Mouse (Mus musculus) neural tube, embryonic 15.5 days (tissue): Measurements from ENCODE around the gene Parva. TPM values are rescaled to one million over a fixed set of nuclear protein-coding genes. Genes with fewer than 3 reads are reported as not detected.
A peak's percentile ranks its signal among the peaks of the same experiment; 100 is the strongest.

Experiments
- ATAC-seq: fragments of 200-750 bp; cut with Nextera tagmentation; 2 replicates; pipeline ENCODE4 v1.8.0; 2017; ENCODE audit warnings: mild to moderate bottlenecking, moderate TSS enrichment, moderate library complexity; ENCODE audit not compliant: low FRiP score
- H3K27ac ChIP-seq: fragments of 300-500 bp; sonication (generic); replicated peaks from 2 replicates; pipeline ENCODE4 v1.5.1; 2015; ENCODE audit warnings: mild to moderate bottlenecking, inconsistent platforms
- H3K27me3 ChIP-seq: fragments of 300-500 bp; sonication (generic); replicated peaks from 2 replicates; pipeline ENCODE4 v1.6.1; 2015; ENCODE audit warnings: inconsistent platforms
- H3K36me3 ChIP-seq: fragments of 300-500 bp; sonication (generic); 2 replicates; pipeline ENCODE4 v1.6.1; 2015; ENCODE audit warnings: inconsistent platforms
- H3K4me1 ChIP-seq: fragments of 300-500 bp; sonication (generic); 2 replicates; pipeline ENCODE4 v1.6.1; 2015; ENCODE audit warnings: inconsistent platforms
- H3K4me2 ChIP-seq: fragments of 300-500 bp; sonication (generic); 2 replicates; pipeline ENCODE4 v1.6.1; 2015; ENCODE audit warnings: inconsistent platforms, mild to moderate bottlenecking, moderate library complexity
- H3K4me3 ChIP-seq: fragments of 300-500 bp; sonication (generic); replicated peaks from 2 replicates; pipeline ENCODE4 v1.5.1; 2015; ENCODE audit warnings: mild to moderate bottlenecking, inconsistent platforms
- H3K9ac ChIP-seq: fragments of 300-500 bp; sonication (generic); replicated peaks from 2 replicates; pipeline ENCODE4 v1.6.1; 2015; ENCODE audit warnings: mild to moderate bottlenecking, inconsistent platforms
- H3K9me3 ChIP-seq: fragments of 300-500 bp; sonication (generic); replicated peaks from 2 replicates; pipeline ENCODE4 v1.6.1; 2016; ENCODE audit warnings: inconsistent platforms
- WGBS: fragments of 180-500 bp; shearing (Covaris S2); methylation state at CpG from one replicate; pipeline ENCODE4 v1.1.7; 2015; ENCODE audit warnings: mixed read lengths; 5-methylcytosine and 5-hydroxymethylcytosine counted together
- polyA plus RNA-seq: library from polyadenylated mRNA; unstranded; fragments of >200 nt; fragmentation: Nextera tagmentation; extraction: Ambion mirVana; gene quantifications from 2 replicates; pipeline ENCODE4 v1.2.1, GENCODE M21; 2015

The Parva gene
- 23.7 and 33.5 TPM in 2 replicates for polyA plus RNA-seq

DNA sequence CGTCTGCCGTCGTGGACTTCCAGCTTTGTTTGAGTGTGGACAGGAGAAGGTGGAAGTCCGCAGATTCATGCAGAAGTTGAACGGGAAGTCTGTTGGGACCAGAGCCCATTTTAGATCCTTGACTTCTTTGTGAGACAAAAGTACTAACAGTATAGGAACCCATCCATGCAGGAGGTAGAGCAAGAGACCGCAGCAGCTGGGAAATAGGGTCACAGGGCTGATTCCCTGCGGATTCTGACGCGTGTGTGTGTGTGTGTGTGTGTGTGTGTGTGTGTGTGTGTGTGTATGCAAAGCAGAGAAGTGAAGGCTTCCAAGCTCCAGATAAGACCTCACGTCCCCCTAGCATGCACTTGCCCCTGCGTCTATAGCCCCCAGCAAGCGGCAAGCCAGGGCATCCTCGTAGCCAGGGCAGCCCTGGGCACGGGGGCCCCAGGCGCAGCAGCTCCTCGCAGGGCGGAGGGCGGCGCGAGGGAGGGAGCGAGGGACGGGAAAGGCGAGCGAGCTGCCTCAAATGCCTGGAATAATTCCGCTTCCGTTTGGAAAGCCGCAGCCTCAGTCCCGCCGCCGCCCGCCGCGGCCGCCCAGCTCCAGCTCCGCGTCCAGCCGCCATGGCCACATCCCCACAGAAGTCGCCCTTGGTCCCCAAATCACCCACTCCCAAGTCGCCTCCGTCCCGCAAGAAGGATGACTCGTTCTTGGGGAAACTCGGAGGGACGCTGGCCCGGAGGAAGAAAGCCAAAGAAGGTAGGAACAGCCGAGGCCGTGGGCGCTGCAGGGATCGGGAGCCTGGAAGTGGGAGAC lies at the start of gene Parva:
Gene Parva (plus strand): TSS at position 149 of the 801 bp plus-strand sequence.
- Histone ChIP-seq H3K9me3 (0 out of 2 replicates have a peak, but pooled peaks cover 3% of the 10 kb centered on the region), H3K36me3 (no peaks in the 10 kb centered on the region), H3K27me3 (no peaks in the 10 kb centered on the region), H3K4me1 (peaks cover 18% of the 10 kb centered on the region; the same call in 1 of the 2 replicates), H3K4me2 (peak within 1 kb of the TSS; percentile 95), H3K27ac (peak within 1 kb of the TSS; percentile 82), H3K9ac (peak within 1 kb of the TSS; percentile 60), H3K4me3 (peak within 1 kb of the TSS; percentile 59)
- under 1% methylated on average over 48 of the region's 49 CpGs for WGBS
- ATAC-seq, result peak; percentile 87

DNA sequence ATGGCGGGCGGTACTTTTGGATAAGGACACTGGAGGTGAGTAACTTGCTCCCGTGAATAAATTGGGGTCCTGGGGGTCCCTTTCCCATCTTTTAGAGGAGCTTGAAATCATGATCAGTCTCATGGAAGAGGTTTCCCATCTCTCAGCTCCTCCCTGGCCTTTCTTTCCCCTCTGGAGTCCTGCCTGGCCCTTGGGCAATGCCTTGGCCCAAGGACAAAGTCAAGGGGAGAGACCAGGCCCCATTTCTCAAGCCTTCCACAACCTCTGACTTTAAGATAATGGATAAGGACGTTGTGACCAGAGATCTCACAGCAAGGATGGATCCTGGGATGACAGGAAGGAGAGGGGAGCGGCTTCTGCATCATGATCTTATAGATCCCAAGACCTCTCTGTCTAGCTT lies 49.2 kb upstream of the Parva start:
- Histone ChIP-seq H3K4me3 (no peak overlapping the region), H3K36me3 (no peaks in the 10 kb centered on the region), H3K27ac (no peak overlapping the region), H3K9me3 (no peaks in the 10 kb centered on the region), H3K4me2 (no peak overlapping the region), H3K4me1 (no peaks in the 10 kb centered on the region), H3K9ac (no peak overlapping the region), H3K27me3 (no peaks in the 10 kb centered on the region)
- WGBS, result 91% methylated on average over 5 of the region's 5 CpGs
- ATAC-seq, result no peak

DNA sequence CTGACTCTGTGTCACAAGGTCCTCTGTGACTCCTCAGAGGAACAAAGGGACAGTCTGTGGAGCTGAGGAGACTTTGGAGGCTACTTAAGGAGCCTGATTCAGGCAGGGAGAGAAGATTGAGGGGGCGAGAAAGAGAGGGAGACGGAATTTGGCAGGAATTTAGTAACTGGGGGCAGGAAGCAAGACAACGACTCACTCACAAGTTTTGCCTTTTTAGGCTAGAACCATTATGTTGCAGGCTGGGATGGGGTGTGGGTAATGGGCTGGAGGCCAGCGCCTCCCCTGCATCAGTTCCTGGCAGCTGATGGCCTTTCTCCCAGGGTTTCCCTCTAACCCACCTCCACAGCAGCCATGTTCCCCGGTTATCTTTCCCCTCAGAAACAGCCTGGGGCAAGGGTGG lies 48.8 kb upstream of the Parva start:
- no peaks in the 10 kb centered on the region for H3K9me3 ChIP-seq
- no peaks in the 10 kb centered on the region for H3K27me3 ChIP-seq
- H3K36me3 ChIP-seq, result no peaks in the 10 kb centered on the region
- H3K27ac ChIP-seq, result no peak overlapping the region
- no peaks in the 10 kb centered on the region for H3K4me1 ChIP-seq
- no peak overlapping the region for H3K4me2 ChIP-seq
- ATAC-seq, result no peak
- WGBS, result 68% methylated on average over 5 of the region's 5 CpGs
- H3K9ac ChIP-seq, result no peak overlapping the region
- H3K4me3 ChIP-seq, result no peak overlapping the region

- H3K36me3 ChIP-seq, result no peaks in the 10 kb centered on the region
- WGBS, result 77% methylated on average over 5 of the region's 5 CpGs
- no peak overlapping the region for H3K4me3 ChIP-seq
- H3K4me1 ChIP-seq, result peaks cover 26% of the 10 kb centered on the region
- no peak overlapping the region for H3K9ac ChIP-seq
- no peak for ATAC-seq
- no peaks in the 10 kb centered on the region for H3K27me3 ChIP-seq
- H3K27ac ChIP-seq, result no peak overlapping the region
- no peak overlapping the region for H3K4me2 ChIP-seq
- H3K9me3 ChIP-seq, result no peaks in the 10 kb centered on the region
Observed at GRCm38 (mm10) chr7:112386521-112386920, 40.8 kb upstream of the Parva start.

GRCm38 (mm10) chr7:112387876-112388275 lies 39.4 kb upstream of the Parva start:
- H3K4me1 ChIP-seq, result peaks cover 36% of the 10 kb centered on the region
- no peaks in the 10 kb centered on the region for H3K9me3 ChIP-seq
- H3K4me2 ChIP-seq, result no peak overlapping the region
- no peak overlapping the region for H3K27ac ChIP-seq
- H3K36me3 ChIP-seq, result no peaks in the 10 kb centered on the region
- H3K27me3 ChIP-seq, result no peaks in the 10 kb centered on the region
- no peak overlapping the region for H3K9ac ChIP-seq
- H3K4me3 ChIP-seq, result no peak overlapping the region
- ATAC-seq, result no peak
- WGBS, result 86% methylated on average over 5 of the region's 5 CpGs

GRCm38 (mm10) chr7:112388363-112388875 lies 38.9 kb upstream of the Parva start:
- Histone ChIP-seq H3K27me3 (no peaks in the 10 kb centered on the region), H3K9me3 (no peaks in the 10 kb centered on the region), H3K4me3 (no peak overlapping the region), H3K9ac (no peak overlapping the region), H3K36me3 (no peaks in the 10 kb centered on the region), H3K4me2 (no peak overlapping the region), H3K4me1 (peaks cover 36% of the 10 kb centered on the region), H3K27ac (no peak overlapping the region)
- ATAC-seq, result no peak
- 85% methylated on average over 5 of the region's 5 CpGs for WGBS

DNA sequence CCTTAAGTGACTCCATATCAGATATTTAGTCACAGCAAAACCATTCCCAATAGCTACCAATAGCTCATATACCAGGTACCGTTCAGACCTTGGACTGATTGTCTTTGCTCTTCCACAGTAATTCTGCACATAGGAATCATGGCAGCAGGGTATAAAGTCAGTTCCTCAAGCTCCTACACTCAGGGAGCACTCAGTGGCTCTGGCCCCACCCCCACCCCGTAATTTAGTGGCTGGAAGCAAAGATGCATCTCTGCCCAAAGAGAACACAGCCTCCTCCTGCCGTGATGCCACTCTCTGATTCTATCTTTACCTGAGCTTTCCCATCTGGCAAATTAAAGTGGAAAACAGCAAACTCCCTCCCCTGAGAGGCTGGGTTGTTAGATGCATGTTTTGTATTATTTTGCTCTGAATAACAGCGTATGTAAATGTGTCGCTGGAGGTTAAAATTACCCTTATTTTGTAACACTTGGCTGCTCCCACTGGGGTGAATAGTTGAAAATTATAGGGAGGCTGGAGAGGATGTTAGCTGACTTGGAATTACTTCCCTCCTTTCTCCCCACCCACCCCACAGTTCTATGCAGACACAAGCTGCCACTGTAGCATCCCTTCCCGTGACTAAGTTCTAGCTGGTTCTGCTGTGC lies 37.6 kb upstream of the Parva start:
- Histone ChIP-seq H3K4me3 (no peak overlapping the region), H3K36me3 (no peaks in the 10 kb centered on the region), H3K9me3 (no peaks in the 10 kb centered on the region), H3K27me3 (no peaks in the 10 kb centered on the region), H3K4me1 (peaks cover 36% of the 10 kb centered on the region), H3K9ac (no peak overlapping the region), H3K4me2 (peak overlapping the region; percentile 30), H3K27ac (peak overlapping the region; percentile 63)
- 17% methylated on average over 6 of the region's 6 CpGs for WGBS
- peak; percentile 57 for ATAC-seq

GRCm38 (mm10) chr7:112390252-112390936 lies 36.9 kb upstream of the Parva start:
- H3K9ac ChIP-seq, result no peak overlapping the region
- no peak overlapping the region for H3K4me3 ChIP-seq
- 20% methylated on average over 11 of the region's 11 CpGs for WGBS
- H3K4me2 ChIP-seq, result peak overlapping the region; percentile 30
- peaks cover 36% of the 10 kb centered on the region for H3K4me1 ChIP-seq
- H3K36me3 ChIP-seq, result no peaks in the 10 kb centered on the region
- H3K9me3 ChIP-seq, result no peaks in the 10 kb centered on the region
- H3K27me3 ChIP-seq, result no peaks in the 10 kb centered on the region
- H3K27ac ChIP-seq, result peak overlapping the region; percentile 77
- ATAC-seq, result peak; percentile 56

- H3K4me2 ChIP-seq, result peak overlapping the region; percentile 13; the same call in 1 of the 2 replicates
- H3K4me1 ChIP-seq, result peaks cover 36% of the 10 kb centered on the region
- ATAC-seq, result peak; percentile 62; the same call in 1 of the 2 replicates
- H3K27ac ChIP-seq, result peak overlapping the region; percentile 77
- no peaks in the 10 kb centered on the region for H3K36me3 ChIP-seq
- 20% methylated on average over 6 of the region's 6 CpGs for WGBS
- no peaks in the 10 kb centered on the region for H3K9me3 ChIP-seq
- no peaks in the 10 kb centered on the region for H3K27me3 ChIP-seq
- H3K4me3 ChIP-seq, result no peak overlapping the region
- H3K9ac ChIP-seq, result no peak overlapping the region
Observed at GRCm38 (mm10) chr7:112390937-112391605, 36.2 kb upstream of the Parva start.

- ATAC-seq, result no peak
- Histone ChIP-seq H3K27ac (no peak overlapping the region), H3K27me3 (no peaks in the 10 kb centered on the region), H3K4me3 (no peak overlapping the region), H3K9me3 (no peaks in the 10 kb centered on the region), H3K36me3 (no peaks in the 10 kb centered on the region), H3K9ac (no peak overlapping the region), H3K4me2 (no peak overlapping the region), H3K4me1 (no peaks in the 10 kb centered on the region)
- 94% methylated on average over 3 of the region's 3 CpGs for WGBS
Observed at GRCm38 (mm10) chr7:112397786-112398185, 29.5 kb upstream of the Parva start.
